Mouse (Mus musculus): Measurements from ENCODE around the gene Magi2.

Magi2 gene

DNA sequence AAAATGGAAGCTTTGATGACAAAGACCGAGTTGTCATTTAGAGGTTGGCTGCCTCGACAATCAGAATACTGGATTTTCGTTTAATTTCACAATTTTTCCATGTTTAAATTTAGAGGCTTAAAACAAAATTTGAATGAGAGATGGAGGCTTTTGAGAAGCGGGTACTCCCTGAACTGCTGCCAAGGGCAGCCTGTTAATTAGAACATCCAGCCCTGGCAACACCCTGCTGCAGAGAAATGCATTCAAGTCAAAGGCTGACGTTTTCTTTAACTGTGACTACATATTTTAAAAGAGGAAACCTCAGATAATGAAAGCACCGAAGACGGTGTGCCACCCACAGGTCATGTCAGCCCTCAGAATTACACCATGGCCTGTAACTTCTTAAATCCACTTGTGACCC is 1415.4 kb downstream of the Magi2 start:
- DNase-seq (ENCODE audit: low spot score in 2 of 2), result peak; percentile 41 to 42

GRCm38 (mm10) chr5:20643741-20644140 is 1416.9 kb downstream of the Magi2 start:
- peak in 1 of 2 experiments; percentile 15 for DNase-seq (ENCODE audit: low spot score in 2 of 2)

DNA sequence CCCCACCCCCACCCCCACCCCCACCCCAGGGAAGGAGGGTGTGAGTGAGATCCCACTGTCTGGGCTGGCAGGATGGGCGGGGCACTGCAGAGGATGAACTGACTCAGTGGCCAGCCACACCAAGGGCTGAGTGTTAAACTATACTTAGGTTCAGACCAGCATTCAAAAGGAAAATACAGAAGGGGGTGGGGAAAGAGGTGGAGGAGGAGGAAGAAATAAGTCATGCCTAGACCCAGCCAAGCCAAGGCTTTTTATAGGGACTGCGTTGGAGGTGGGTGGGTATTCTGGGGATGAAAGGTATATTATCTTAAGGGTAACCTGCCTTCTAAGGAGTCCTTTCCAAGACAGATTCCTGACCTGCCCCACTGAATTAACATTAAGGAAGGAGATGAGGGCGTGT is 1420.1 kb downstream of the Magi2 start:
- peak in 1 of 2 experiments; percentile 14 for DNase-seq (ENCODE audit: low spot score in 2 of 2)

DNA sequence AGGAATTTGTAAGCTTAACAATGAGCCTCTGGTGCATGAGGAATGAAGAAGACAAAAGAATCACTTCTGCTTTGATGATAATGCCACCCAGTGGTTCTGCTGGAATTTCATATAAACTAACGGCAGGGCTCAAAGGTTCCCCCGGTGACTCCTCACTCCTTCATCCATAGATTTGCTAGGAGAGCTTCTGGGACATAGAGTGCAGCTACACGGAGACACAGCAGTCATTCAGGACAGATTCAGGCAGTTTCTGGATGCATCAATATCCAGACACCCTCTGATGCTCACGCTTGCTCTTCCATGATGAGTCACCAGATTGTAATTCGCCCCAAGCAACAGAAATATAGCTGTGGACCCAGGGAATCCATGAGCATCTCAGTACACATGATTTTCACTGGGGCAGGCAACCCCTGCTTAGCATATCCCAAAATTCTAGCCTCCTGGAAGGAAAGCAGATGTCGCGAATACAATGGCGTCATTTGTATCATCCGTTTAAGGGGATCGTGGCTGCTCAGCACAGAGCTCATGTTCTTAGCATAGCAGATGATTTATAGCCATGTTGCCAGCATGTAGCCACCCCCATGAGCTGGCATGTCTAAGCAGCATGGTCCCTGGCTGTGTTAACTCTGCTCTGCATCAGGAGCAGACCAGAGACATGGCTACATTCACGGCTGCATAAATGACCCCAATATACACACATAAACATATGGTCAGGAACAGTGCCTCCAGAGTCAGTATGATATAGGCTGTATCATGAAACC is 1426.8 kb downstream of the Magi2 start:
- peak in 1 of 2 experiments; percentile 17 for DNase-seq (ENCODE audit: low spot score in 2 of 2)

GRCm38 (mm10) chr5:20654766-20655472 is 1428.1 kb downstream of the Magi2 start:
- no peak for DNase-seq (ENCODE audit: low spot score in 2 of 2)

GRCm38 (mm10) chr5:20657056-20657455 is 1430.2 kb downstream of the Magi2 start:
- no peak for DNase-seq (ENCODE audit: low spot score in 2 of 2)

- DNase-seq (ENCODE audit: low spot score in 2 of 2), result no peak
Measured at GRCm38 (mm10) chr5:20667601-20668000, 1440.8 kb downstream of the Magi2 start.

- no peak for DNase-seq (ENCODE audit: low spot score in 2 of 2)
Measured at GRCm38 (mm10) chr5:20668736-20669355, 1442.0 kb downstream of the Magi2 start.

DNA sequence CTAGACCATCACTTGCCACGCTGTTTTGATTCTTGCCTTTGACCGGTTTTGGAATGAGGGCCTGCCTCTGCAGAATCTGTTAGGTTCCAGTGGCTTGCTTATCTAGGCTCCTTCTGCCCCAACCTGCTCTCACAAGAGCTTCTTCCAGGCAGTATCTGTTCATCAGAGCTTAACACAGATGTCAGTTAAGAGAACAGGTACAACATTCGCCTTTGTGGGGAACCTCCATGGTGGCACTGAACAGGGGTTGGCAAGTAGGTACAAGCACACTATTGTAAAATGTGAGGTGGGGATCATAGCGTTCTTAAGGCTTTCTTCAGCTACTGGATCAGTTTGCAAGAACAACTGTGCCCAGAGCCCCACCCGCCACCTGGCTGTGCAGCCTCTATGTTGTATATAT is 1442.6 kb downstream of the Magi2 start:
- DNase-seq (ENCODE audit: low spot score in 2 of 2), result no peak

GRCm38 (mm10) chr5:20671826-20672225 is 1445.0 kb downstream of the Magi2 start:
- peak; percentile 39 to 67 for DNase-seq (ENCODE audit: low spot score in 2 of 2)

GRCm38 (mm10) chr5:20674523-20674922 is 1447.7 kb downstream of the Magi2 start:
- DNase-seq (ENCODE audit: low spot score in 2 of 2), result no peak

- DNase-seq (ENCODE audit: low spot score in 2 of 2), result no peak
Measured at GRCm38 (mm10) chr5:20675163-20675665, 1448.4 kb downstream of the Magi2 start.

- peak in 1 of 2 experiments; percentile 41 for DNase-seq (ENCODE audit: low spot score in 2 of 2)
Measured at GRCm38 (mm10) chr5:20676193-20676871, 1449.5 kb downstream of the Magi2 start.

GRCm38 (mm10) chr5:20677246-20677645 is 1450.4 kb downstream of the Magi2 start:
- no peak for DNase-seq (ENCODE audit: low spot score in 2 of 2)

GRCm38 (mm10) chr5:20678573-20678972 is 1451.7 kb downstream of the Magi2 start:
- DNase-seq (ENCODE audit: low spot score in 2 of 2), result no peak

GRCm38 (mm10) chr5:20679920-20680319 is 1453.1 kb downstream of the Magi2 start:
- DNase-seq (ENCODE audit: low spot score in 2 of 2), result no peak

GRCm38 (mm10) chr5:20680833-20681530 is 1454.1 kb downstream of the Magi2 start:
- no peak for DNase-seq (ENCODE audit: low spot score in 2 of 2)

DNA sequence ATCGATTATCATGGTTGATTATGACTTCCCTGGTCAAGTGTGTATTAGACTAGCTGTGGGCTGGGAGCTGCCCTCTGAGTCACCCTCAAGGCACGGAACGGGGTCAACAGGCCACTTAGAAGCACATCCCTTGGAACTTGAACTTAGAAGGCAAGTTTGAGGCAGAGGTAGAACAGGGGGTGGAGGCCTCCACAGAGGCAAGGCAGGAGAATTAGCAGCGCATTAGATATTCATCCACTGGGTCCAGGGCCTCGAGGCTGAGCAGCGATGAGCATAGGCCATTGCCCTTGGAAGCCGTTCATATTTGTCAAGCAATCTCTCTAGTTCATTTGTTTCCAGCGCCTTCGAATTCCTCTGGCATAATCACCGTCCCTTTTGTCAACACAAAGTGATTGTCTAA is 1454.8 kb downstream of the Magi2 start:
- DNase-seq (ENCODE audit: low spot score in 2 of 2), result no peak

DNA sequence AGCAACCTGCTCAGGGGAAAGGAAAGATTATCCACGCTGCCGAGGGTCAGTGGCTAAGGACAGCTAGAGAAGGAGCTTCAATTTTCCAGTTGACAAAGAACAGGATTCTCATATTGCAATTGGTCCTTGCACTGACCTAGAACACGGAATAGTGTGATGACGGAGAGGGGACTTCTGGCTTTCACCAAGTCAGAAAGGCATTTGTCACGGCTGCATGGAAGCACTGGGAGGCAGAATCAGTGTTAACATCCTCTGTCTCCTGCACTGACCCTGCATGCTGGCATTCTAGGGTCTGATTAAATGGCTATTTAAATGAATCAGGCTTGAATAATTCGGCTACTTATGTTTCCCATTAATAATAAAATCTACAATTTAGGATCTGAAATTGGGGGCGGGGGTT is 1455.4 kb downstream of the Magi2 start:
- no peak for DNase-seq (ENCODE audit: low spot score in 2 of 2)

DNA sequence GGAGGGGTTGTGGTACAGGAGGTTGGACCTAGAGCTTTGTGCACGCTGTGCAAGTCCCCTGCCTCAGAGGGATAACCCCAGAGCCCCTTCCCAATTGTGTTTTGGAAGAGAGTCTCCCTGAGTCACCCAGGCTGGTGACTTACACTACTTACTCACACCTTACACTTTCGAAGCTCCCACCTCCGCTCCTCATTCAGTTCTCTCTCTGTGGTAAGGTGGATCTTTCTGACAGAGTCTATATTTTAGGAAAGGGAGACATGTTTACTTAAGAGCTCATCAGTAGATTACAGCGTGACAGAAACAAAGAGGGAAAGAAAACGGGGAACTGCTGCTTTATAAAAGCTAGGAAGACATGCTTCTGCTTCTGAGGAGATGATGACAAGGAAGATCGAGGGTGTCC is 1457.3 kb downstream of the Magi2 start:
- no peak for DNase-seq (ENCODE audit: low spot score in 2 of 2)

DNA sequence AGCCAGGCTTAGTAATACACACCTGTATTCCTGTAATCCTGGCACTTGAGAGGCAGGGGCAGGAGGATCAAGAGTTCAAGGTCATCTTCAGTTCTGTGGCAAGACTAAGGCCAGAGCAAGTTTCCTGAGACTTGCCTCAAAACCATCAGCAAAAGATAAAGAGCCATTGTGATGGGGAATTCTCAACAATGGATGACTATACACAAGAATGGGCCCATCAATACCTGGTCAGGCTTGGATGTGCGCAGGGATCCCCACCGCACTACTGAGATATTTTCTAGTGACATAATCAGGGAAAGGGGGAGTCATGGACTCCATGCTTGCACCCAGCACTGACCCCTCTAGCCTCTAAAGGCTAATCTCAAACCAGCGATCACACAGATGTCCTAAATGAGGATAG is 1465.4 kb downstream of the Magi2 start:
- no peak for DNase-seq (ENCODE audit: low spot score in 2 of 2)
